Mouse (Mus musculus) CH12.LX (cell line): ENCODE results near the gene Phf1. TPM values are rescaled to one million over a fixed set of nuclear protein-coding genes. Genes with fewer than 3 reads are reported as not detected.

Source experiments
- DNase-seq: peaks from one replicate; pipeline ENCODE4 v3.0.0-alpha.2; 2013; ENCODE audit errors: extremely low read depth
- H3K27ac ChIP-seq: 2 replicates; pipeline ENCODE4 v1.5.1; 2012; ENCODE audit warnings: low read depth, mild to moderate bottlenecking, control low read depth, moderate library complexity; ENCODE audit not compliant: insufficient read depth
- H3K27me3 ChIP-seq: replicated peaks from 2 replicates; pipeline ENCODE3; 2012; ENCODE audit warnings: inconsistent platforms
- H3K36me3 ChIP-seq, 2 experiments: replicated peaks in 1 of 2; 2 replicates each; pipeline versions ENCODE3 to v1.6.1; 2012; ENCODE audit warnings: inconsistent platforms in 1 of 2, low read length in 1 of 2, mild to moderate bottlenecking in 1 of 2, mixed read lengths in 1 of 2, moderate library complexity in 1 of 2; ENCODE audit not compliant: control insufficient read depth in 1 of 2, insufficient read depth in 1 of 2
- H3K4me1 ChIP-seq, 2 experiments: 2 replicates each; pipeline ENCODE4 v1.6.1; 2012; ENCODE audit warnings: inconsistent platforms in 1 of 2, moderate library complexity in 1 of 2; ENCODE audit not compliant: insufficient read depth in 2 of 2, control insufficient read depth in 1 of 2
- H3K4me2 ChIP-seq: 2 replicates; pipeline ENCODE4 v1.6.1; 2012; ENCODE audit warnings: low read depth, mild to moderate bottlenecking, control low read depth; ENCODE audit not compliant: poor library complexity, insufficient read depth, severe bottlenecking
- H3K4me3 ChIP-seq, 3 experiments: fragments of 150-350 bp in 1 of 3; sonication (generic) in 1 of 3; replicated peaks in 1 of 3; 2 replicates each; pipeline versions ENCODE3 to v1.5.1; 2011 to 2012; ENCODE audit warnings: low read depth in 2 of 3, low read length in 2 of 3, mild to moderate bottlenecking in 2 of 3, moderate library complexity in 2 of 3, control low read depth in 1 of 3, improper control_type of control experiment in 1 of 3, inconsistent platforms in 1 of 3, mixed read lengths in 1 of 3; ENCODE audit not compliant: poor library complexity in 1 of 3
- H3K79me2 ChIP-seq: replicated peaks from 2 replicates; pipeline ENCODE4 v1.6.1; 2012; ENCODE audit warnings: mild to moderate bottlenecking, moderate library complexity; ENCODE audit not compliant: control insufficient read depth, poor library complexity, insufficient read depth, severe bottlenecking; ENCODE audit errors: extremely low read depth
- H3K9ac ChIP-seq: 2 replicates; pipeline ENCODE4 v1.6.1; 2012; ENCODE audit warnings: low read depth, mild to moderate bottlenecking, control low read depth, moderate library complexity; ENCODE audit not compliant: insufficient read depth
- H3K9me3 ChIP-seq: replicated peaks from 2 replicates; pipeline ENCODE3; 2012; ENCODE audit warnings: low read length, inconsistent platforms, mixed read lengths
- CHD1 ChIP-seq: IDR thresholded peaks from 2 replicates; pipeline ENCODE4 v1.6.1; 2012; ENCODE audit warnings: low read depth, low read length, improper control_type of control experiment, inconsistent platforms
- CHD2 ChIP-seq: IDR thresholded peaks from 2 replicates; pipeline ENCODE4 v1.6.1; 2011; ENCODE audit warnings: low read length, improper control_type of control experiment
- CTCF ChIP-seq, 2 experiments: IDR thresholded peaks in 1 of 2; conservative IDR thresholded peaks in 1 of 2; 2 replicates each; pipeline ENCODE4 v1.5.1; 2011 to 2012; ENCODE audit warnings: low read depth in 2 of 2, low read length in 2 of 2, improper control_type of control experiment in 1 of 2, inconsistent platforms in 1 of 2, mild to moderate bottlenecking in 1 of 2, moderate library complexity in 1 of 2
- EP300 ChIP-seq: IDR thresholded peaks from 2 replicates; pipeline ENCODE4 v1.6.1; 2011; ENCODE audit warnings: low read length, improper control_type of control experiment
- JUN ChIP-seq: IDR thresholded peaks from 2 replicates; pipeline ENCODE4 v1.6.1; 2011; ENCODE audit warnings: low read depth, mild to moderate bottlenecking, low read length, improper control_type of control experiment, moderate library complexity; ENCODE audit not compliant: insufficient read depth
- JUND ChIP-seq: conservative IDR thresholded peaks from 2 replicates; pipeline ENCODE4 v1.6.1; 2011; ENCODE audit warnings: low read depth, low read length, improper control_type of control experiment
- KAT2A ChIP-seq: IDR thresholded peaks from 2 replicates; pipeline ENCODE4 v1.6.1; 2012; ENCODE audit warnings: low read length, improper control_type of control experiment, inconsistent platforms; ENCODE audit not compliant: insufficient replicate concordance
- MAFK ChIP-seq: IDR thresholded peaks from 2 replicates; pipeline ENCODE4 v1.6.1; 2011; ENCODE audit warnings: low read length, improper control_type of control experiment; ENCODE audit not compliant: insufficient replicate concordance
- MAX ChIP-seq: IDR thresholded peaks from 2 replicates; pipeline ENCODE4 v1.6.1; 2011; ENCODE audit warnings: low read length, improper control_type of control experiment
- MEF2A ChIP-seq: IDR thresholded peaks from 2 replicates; pipeline ENCODE4 v1.6.1; 2014; ENCODE audit warnings: low read depth, mild to moderate bottlenecking, inconsistent platforms, low read length, improper control_type of control experiment, borderline replicate concordance
- MYC ChIP-seq: IDR thresholded peaks from 2 replicates; pipeline ENCODE4 v1.6.1; 2011; ENCODE audit warnings: low read depth, mild to moderate bottlenecking, improper control_type of control experiment, low read length
- NELFE ChIP-seq: IDR thresholded peaks from 2 replicates; pipeline ENCODE4 v1.6.1; 2011; ENCODE audit warnings: low read depth, low read length, improper control_type of control experiment
- NRF1 ChIP-seq: IDR thresholded peaks from 2 replicates; pipeline ENCODE4 v1.6.1; 2014; ENCODE audit warnings: low read depth, mild to moderate bottlenecking, inconsistent platforms, low read length, improper control_type of control experiment, moderate library complexity
- POLR2AphosphoS2 ChIP-seq: IDR thresholded peaks from 2 replicates; pipeline ENCODE4 v1.6.1; 2011; ENCODE audit warnings: low read depth, low read length, improper control_type of control experiment
- SMC3 ChIP-seq: IDR thresholded peaks from 2 replicates; pipeline ENCODE4 v1.6.1; 2011; ENCODE audit warnings: low read depth, low read length, improper control_type of control experiment
- TBP ChIP-seq: conservative IDR thresholded peaks from 2 replicates; pipeline ENCODE4 v1.6.1; 2011; ENCODE audit warnings: low read depth, low read length, improper control_type of control experiment
- UBTF ChIP-seq: IDR thresholded peaks from 2 replicates; pipeline ENCODE4 v1.6.1; 2012; ENCODE audit warnings: low read depth, mild to moderate bottlenecking, inconsistent platforms, low read length, improper control_type of control experiment, moderate library complexity
- USF2 ChIP-seq: conservative IDR thresholded peaks from 2 replicates; pipeline ENCODE4 v1.6.1; 2011; ENCODE audit warnings: low read depth, low read length, improper control_type of control experiment
- ZMIZ1 ChIP-seq: IDR thresholded peaks from 2 replicates; pipeline ENCODE4 v1.6.1; 2012; ENCODE audit warnings: low read depth, mild to moderate bottlenecking, inconsistent platforms, low read length, improper control_type of control experiment
- ZNF384 ChIP-seq: IDR thresholded peaks from 2 replicates; pipeline ENCODE4 v1.6.1; 2012; ENCODE audit warnings: low read depth, low read length, improper control_type of control experiment, inconsistent platforms
- dilution Hi-C: fragments of 300-500 bp; cut with MboI; formaldehyde crosslinking; loops from 2 replicates; pipeline ENCODE4 v1.14.3; 2020; ENCODE audit warnings: low sequenced_read_pairs; ENCODE audit not compliant: extremely low pct_unique_long_range_greater_than_20kb, extremely low pct_ligation_motif_present
- in situ Hi-C: fragments of 300-500 bp; cut with MboI; formaldehyde crosslinking; loops from 3 replicates; pipeline ENCODE4 v1.14.3; 2019; ENCODE audit warnings: low sequenced_read_pairs, low pct_ligation_motif_present, low pct_unique_long_range_greater_than_20kb, mixed read lengths
- polyA plus RNA-seq: library from polyadenylated mRNA; unstranded; fragments of >175 nt; gene quantifications from 2 replicates; pipeline ENCODE4 v1.2.1, GENCODE M21; 2012; ENCODE audit warnings: low read depth; ENCODE audit not compliant: insufficient read length
- total RNA-seq, 2 experiments: library from RNA; depleted of rRNA; stranded (reverse); fragments of 300-350 nt in 1 of 2; fragments of >200 nt in 1 of 2; gene quantifications; 2 replicates each; pipeline ENCODE4 v1.2.3; 2012 to 2014

The Phf1 gene
- total and polyA plus RNA-seq, 3 experiments, result 1.7 to 4.1 (median 3.5) TPM

- Histone ChIP-seq H3K27ac (no peak overlapping the region), H3K4me1 (peaks cover 0 to 7% of the 10 kb centered on the region in 2 experiments; a peak in 1 of 4 replicates), H3K4me2 (no peak overlapping the region), H3K27me3 (peaks cover 11% of the 10 kb centered on the region), H3K4me3 (no peak overlapping the region), H3K36me3 (peaks cover 4 to 7% of the 10 kb centered on the region in 2 experiments), H3K9ac (no peak overlapping the region), H3K79me2 (no peaks in the 10 kb centered on the region; the same call in 1 of the 2 replicates), H3K9me3 (no peaks in the 10 kb centered on the region)
- TF ChIP-seq MAX, result no peak
- TF ChIP-seq CHD2, result no peak
- in situ Hi-C loops (no loop called here), dilution Hi-C loops (no loop called here)
- no peak for DNase-seq
Measured at GRCm38 (mm10) chr17:26967477-26967876, 34.6 kb downstream of the Phf1 start.

- Histone ChIP-seq H3K4me1 (peaks cover 0 to 7% of the 10 kb centered on the region in 2 experiments; a peak in 1 of 4 replicates), H3K4me2 (no peak overlapping the region), H3K79me2 (no peaks in the 10 kb centered on the region; the same call in 1 of the 2 replicates), H3K9me3 (no peaks in the 10 kb centered on the region), H3K27ac (no peak overlapping the region), H3K36me3 (peaks cover 4% of the 10 kb centered on the region in 2 experiments), H3K9ac (no peak overlapping the region), H3K4me3 (no peak overlapping the region), H3K27me3 (peaks cover 11% of the 10 kb centered on the region)
- dilution Hi-C loops (no loop called here), in situ Hi-C loops (no loop called here)
- no peak for DNase-seq
- no peak for TF ChIP-seq SMC3
- no peak for TF ChIP-seq POLR2AphosphoS2
- no peak for TF ChIP-seq ZNF384
- TF ChIP-seq TBP, result no peak
- no peak for TF ChIP-seq USF2
- TF ChIP-seq CTCF (conservative IDR thresholded peaks at IDR 0.05 in 1 of 2, IDR thresholded peaks at IDR 0.05 in 1 of 2; ENCODE audit: low read depth in 2 of 2, low read length in 2 of 2), result no peak
- no peak for TF ChIP-seq MEF2A
- no peak for TF ChIP-seq JUND
- no peak for TF ChIP-seq NRF1
- no peak for TF ChIP-seq CHD1
- no peak for TF ChIP-seq NELFE
- no peak for TF ChIP-seq MAFK
- no peak for TF ChIP-seq UBTF
- TF ChIP-seq ZMIZ1, result no peak
- TF ChIP-seq EP300, result no peak
- no peak for TF ChIP-seq MYC
- TF ChIP-seq KAT2A, result no peak
- no peak for TF ChIP-seq JUN
- no peak for TF ChIP-seq CHD2
Measured at GRCm38 (mm10) chr17:26968200-26968611, 35.4 kb downstream of the Phf1 start.
